Mouse (Mus musculus) right cerebral cortex, adult 18-20 months (tissue): ENCODE measurements at regions not wholly inside any gene's neighbourhood (a gene's known extent, or its start where the extent isn't known, plus 50 kb on each side); places are given as distances from the start of the nearest gene placed in this dataset.

Experiments
- DNase-seq: peaks from one replicate; pipeline ENCODE4 v3.0.0; 2022; ENCODE audit warnings: mixed read lengths

- DNase-seq: no peak
Measured at GRCm38 (mm10) chr7:36829710-36830109, 131.8 kb downstream of the Tshz3 start.

GRCm38 (mm10) chr7:36830155-36830554, 132.2 kb downstream of the Tshz3 start:
- no peak for DNase-seq

GRCm38 (mm10) chr7:36848279-36848678, 150.4 kb downstream of the Tshz3 start:
- no peak for DNase-seq

- no peak for DNase-seq
Measured at GRCm38 (mm10) chr7:36851275-36851889, 153.5 kb downstream of the Tshz3 start.

- DNase-seq: no peak
Measured at GRCm38 (mm10) chr7:36854308-36854707, 156.4 kb downstream of the Tshz3 start.

- DNase-seq: no peak
Measured at GRCm38 (mm10) chr7:36859428-36859827, 161.5 kb downstream of the Tshz3 start.

- DNase-seq: no peak
Measured at GRCm38 (mm10) chr7:36862481-36862880, 164.6 kb downstream of the Tshz3 start.

- peak; percentile 51 for DNase-seq
Measured at GRCm38 (mm10) chr7:36863745-36864144, 165.8 kb downstream of the Tshz3 start.

- DNase-seq: peak; percentile 67
Measured at GRCm38 (mm10) chr7:36864675-36865074, 166.8 kb downstream of the Tshz3 start.

GRCm38 (mm10) chr7:36866602-36867001, 168.7 kb downstream of the Tshz3 start:
- DNase-seq: peak; percentile 53

GRCm38 (mm10) chr7:36874004-36874403, 176.1 kb downstream of the Tshz3 start:
- DNase-seq: no peak

GRCm38 (mm10) chr7:36877686-36878085, 179.8 kb downstream of the Tshz3 start:
- DNase-seq: no peak

- no peak for DNase-seq
Measured at GRCm38 (mm10) chr7:36892776-36893500, 195.0 kb downstream of the Tshz3 start.

- no peak for DNase-seq
Measured at GRCm38 (mm10) chr7:36896339-36896738, 198.4 kb downstream of the Tshz3 start.

- DNase-seq: no peak
Measured at GRCm38 (mm10) chr7:36901537-36901936, 203.6 kb downstream of the Tshz3 start.

GRCm38 (mm10) chr7:36913304-36913703, 215.4 kb downstream of the Tshz3 start:
- DNase-seq: no peak

- peak; percentile 43 for DNase-seq
Measured at GRCm38 (mm10) chr7:36914261-36914660, 216.3 kb downstream of the Tshz3 start.

GRCm38 (mm10) chr7:36915171-36915570, 217.3 kb downstream of the Tshz3 start:
- peak; percentile 68 for DNase-seq

GRCm38 (mm10) chr7:36917011-36917410, 219.1 kb downstream of the Tshz3 start:
- DNase-seq: no peak

- DNase-seq: no peak
Measured at GRCm38 (mm10) chr7:36919413-36919812, 221.5 kb downstream of the Tshz3 start.

- DNase-seq: no peak
Measured at GRCm38 (mm10) chr7:36921003-36921402, 223.1 kb downstream of the Tshz3 start.

GRCm38 (mm10) chr7:36933490-36933889, 235.6 kb downstream of the Tshz3 start:
- DNase-seq: no peak

- peak; percentile 85 for DNase-seq
Measured at GRCm38 (mm10) chr7:36934792-36935555, 237.1 kb downstream of the Tshz3 start.

GRCm38 (mm10) chr7:36940611-36941010, 242.7 kb downstream of the Tshz3 start:
- no peak for DNase-seq
